Mouse (Mus musculus) ES-Bruce4 (cell line): ENCODE results near the gene Gm28308. TPM values are rescaled to one million over a fixed set of nuclear protein-coding genes. Genes with fewer than 3 reads are reported as not detected.

Experiments
- H3K27ac ChIP-seq: 2 replicates; pipeline ENCODE4 v1.5.1; 2012; ENCODE audit warnings: low read length, inconsistent platforms; ENCODE audit not compliant: insufficient read depth
- H3K27me3 ChIP-seq: 2 replicates; pipeline ENCODE4 v1.6.1; 2012; ENCODE audit warnings: mild to moderate bottlenecking, low read length, inconsistent platforms; ENCODE audit not compliant: control insufficient read depth, poor library complexity, insufficient read depth, severe bottlenecking
- H3K36me3 ChIP-seq: 2 replicates; pipeline ENCODE4 v1.6.1; 2012; ENCODE audit warnings: inconsistent platforms, mild to moderate bottlenecking, low read length, moderate library complexity; ENCODE audit not compliant: control insufficient read depth, poor library complexity, insufficient read depth, severe bottlenecking
- H3K4me1 ChIP-seq: one replicate; pipeline ENCODE4 v1.8.1; 2011; ENCODE audit warnings: low read length; ENCODE audit not compliant: control insufficient read depth, insufficient read depth
- H3K4me3 ChIP-seq: 2 replicates; pipeline ENCODE4 v1.5.1; 2011; ENCODE audit warnings: low read depth, mild to moderate bottlenecking, low read length
- H3K9ac ChIP-seq: 2 replicates; pipeline ENCODE4 v1.6.1; 2012; ENCODE audit warnings: low read depth, mild to moderate bottlenecking, inconsistent platforms; ENCODE audit not compliant: poor library complexity, severe bottlenecking
- H3K9me3 ChIP-seq: replicated peaks from 2 replicates; pipeline ENCODE4 v1.6.1; 2012; ENCODE audit warnings: mild to moderate bottlenecking, low read length, inconsistent platforms; ENCODE audit not compliant: control insufficient read depth, poor library complexity, insufficient read depth, severe bottlenecking
- CTCF ChIP-seq: IDR thresholded peaks from one replicate; pipeline ENCODE4 v1.8.1; 2011; ENCODE audit warnings: low read depth, low read length
- EP300 ChIP-seq: IDR thresholded peaks from 2 replicates; pipeline ENCODE4 v1.6.1; 2011; ENCODE audit warnings: low read depth, low read length; ENCODE audit not compliant: insufficient read depth
- POLR2A ChIP-seq: IDR thresholded peaks from one replicate; pipeline ENCODE4 v1.8.1; 2011; ENCODE audit warnings: low read length; ENCODE audit not compliant: insufficient read depth
- polyA plus RNA-seq: library from polyadenylated mRNA; stranded (reverse); fragments of >200 nt; gene quantifications from 2 replicates; pipeline ENCODE4 v1.2.4, GENCODE M21; 2011; ENCODE audit warnings: low read depth; ENCODE audit not compliant: missing spikeins, insufficient read depth, insufficient read length

Gm28308 gene
- polyA plus RNA-seq, 1 experiment: not detected

GRCm38 (mm10) chr6:52185834-52186233 is 27.3 kb downstream of the Gm28308 start:
- Histone ChIP-seq H3K27me3 (peaks cover 12% of the 10 kb centered on the region), H3K4me1 (no peaks in the 10 kb centered on the region), H3K36me3 (no peaks in the 10 kb centered on the region), H3K9me3 (no peaks in the 10 kb centered on the region), H3K4me3 (no peak overlapping the region), H3K9ac (no peak overlapping the region), H3K27ac (no peak overlapping the region)
- no peak for TF ChIP-seq EP300
- TF ChIP-seq CTCF: no peak
- TF ChIP-seq POLR2A: no peak

- peaks cover 13% of the 10 kb centered on the region for H3K27me3 ChIP-seq
Observed at GRCm38 (mm10) chr6:52185222-52185621, 27.9 kb downstream of the Gm28308 start.

GRCm38 (mm10) chr6:52184668-52185067 is 28.5 kb downstream of the Gm28308 start:
- Histone ChIP-seq H3K9ac (no peak overlapping the region), H3K9me3 (no peaks in the 10 kb centered on the region), H3K27me3 (peaks cover 17% of the 10 kb centered on the region), H3K27ac (no peak overlapping the region), H3K4me3 (no peak overlapping the region), H3K36me3 (no peaks in the 10 kb centered on the region), H3K4me1 (no peaks in the 10 kb centered on the region)
- no peak for TF ChIP-seq POLR2A
- TF ChIP-seq CTCF: no peak
- TF ChIP-seq EP300: no peak

More at GRCm38 (mm10) chr6:52185222-52185621, 27.9 kb downstream of the Gm28308 start:
- Histone ChIP-seq H3K9ac (no peak overlapping the region), H3K4me3 (no peak overlapping the region), H3K4me1 (no peaks in the 10 kb centered on the region), H3K27ac (no peak overlapping the region), H3K36me3 (no peaks in the 10 kb centered on the region), H3K9me3 (no peaks in the 10 kb centered on the region)
- TF ChIP-seq POLR2A (no peak), CTCF (no peak), EP300 (no peak)

- Histone ChIP-seq H3K4me1 (no peaks in the 10 kb centered on the region), H3K27me3 (peaks cover 13% of the 10 kb centered on the region), H3K4me3 (no peak overlapping the region), H3K9me3 (no peaks in the 10 kb centered on the region), H3K27ac (no peak overlapping the region), H3K36me3 (no peaks in the 10 kb centered on the region), H3K9ac (no peak overlapping the region)
- TF ChIP-seq EP300 (no peak), POLR2A (no peak), CTCF (no peak)
Observed at GRCm38 (mm10) chr6:52183311-52184080, 29.6 kb downstream of the Gm28308 start.

GRCm38 (mm10) chr6:52182793-52183192 is 30.3 kb downstream of the Gm28308 start:
- H3K9ac ChIP-seq: no peak overlapping the region
- H3K36me3 ChIP-seq: no peaks in the 10 kb centered on the region
- no peak overlapping the region for H3K4me3 ChIP-seq
- no peaks in the 10 kb centered on the region for H3K4me1 ChIP-seq
- H3K9me3 ChIP-seq: no peaks in the 10 kb centered on the region
- TF ChIP-seq POLR2A: no peak
- TF ChIP-seq CTCF: no peak
- H3K27ac ChIP-seq: no peak overlapping the region
- H3K27me3 ChIP-seq: peaks cover 19% of the 10 kb centered on the region

GRCm38 (mm10) chr6:52182030-52182429 is 31.1 kb downstream of the Gm28308 start:
- no peak overlapping the region for H3K27ac ChIP-seq
- H3K9ac ChIP-seq: no peak overlapping the region
- H3K4me1 ChIP-seq: no peaks in the 10 kb centered on the region
- TF ChIP-seq CTCF (no peak), EP300 (no peak), POLR2A (no peak)
- no peak overlapping the region for H3K4me3 ChIP-seq
- peaks cover 24% of the 10 kb centered on the region for H3K27me3 ChIP-seq
- H3K36me3 ChIP-seq: no peaks in the 10 kb centered on the region
- H3K9me3 ChIP-seq: no peaks in the 10 kb centered on the region
